Mouse (Mus musculus) cerebellum, adult 2 months (tissue): Measurements from ENCODE around the gene Ten1.

Experiments used
- CTCF ChIP-seq: fragments of 200-500 bp; IDR thresholded peaks from 2 replicates; pipeline ENCODE4 v1.5.1; 2011; ENCODE audit warnings: low read depth, mild to moderate bottlenecking, control low read depth, low read length, moderate library complexity, borderline replicate concordance; ENCODE audit not compliant: insufficient read depth
- POLR2A ChIP-seq: fragments of 200-500 bp; IDR thresholded peaks from 2 replicates; pipeline ENCODE4 v1.6.1; 2011; ENCODE audit warnings: low read length, control low read depth, borderline replicate concordance; ENCODE audit not compliant: insufficient read depth

- TF ChIP-seq CTCF (no peak), POLR2A (no peak)
These were observed 37.3 kb upstream of the Ten1 start for GRCm38 (mm10) chr11:116161312-116161711.
